Mouse (Mus musculus) kidney, adult 2 months (tissue): ENCODE data around the gene Fgf11.

Experiments used
- CTCF ChIP-seq: fragments of 200-500 bp; conservative IDR thresholded peaks from 2 replicates; pipeline ENCODE4 v1.5.1; 2011; ENCODE audit warnings: low read depth, mild to moderate bottlenecking, control low read depth, low read length, moderate library complexity, mixed read lengths; ENCODE audit not compliant: insufficient read depth, insufficient read length
- POLR2A ChIP-seq: fragments of 200-500 bp; IDR thresholded peaks from one replicate; pipeline ENCODE4 v1.6.1; 2011; ENCODE audit warnings: low read depth, low read length, control low read depth

DNA sequence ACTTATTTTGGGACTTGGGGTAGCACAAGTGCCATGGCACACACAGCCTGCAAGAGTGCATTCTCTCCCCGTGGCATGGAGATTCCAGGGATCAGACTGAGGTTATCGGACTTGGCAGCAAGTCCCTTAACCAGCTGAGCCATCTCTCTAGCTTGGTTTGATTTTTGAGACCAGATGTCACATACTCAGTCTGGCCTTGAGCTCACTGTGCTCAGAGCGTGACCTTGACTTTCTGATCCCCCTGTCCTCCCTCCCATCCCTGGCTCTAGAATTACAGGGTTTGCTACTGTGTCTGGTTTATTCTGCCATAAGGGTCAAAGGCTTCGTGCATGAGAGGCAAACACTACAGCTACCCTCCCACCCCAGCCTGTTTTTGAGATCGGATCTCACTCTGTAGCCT, 12.2 kb downstream of the Fgf11 start:
- TF ChIP-seq CTCF: no peak
- no peak for TF ChIP-seq POLR2A
